Mouse (Mus musculus): ENCODE results near the gene Csn1s1. TPM values are rescaled to one million over a fixed set of nuclear protein-coding genes. Genes with fewer than 3 reads are reported as not detected.

Csn1s1 gene
- polyA plus RNA-seq (2012; rRNA removed), result not detected in 2 replicates

DNA sequence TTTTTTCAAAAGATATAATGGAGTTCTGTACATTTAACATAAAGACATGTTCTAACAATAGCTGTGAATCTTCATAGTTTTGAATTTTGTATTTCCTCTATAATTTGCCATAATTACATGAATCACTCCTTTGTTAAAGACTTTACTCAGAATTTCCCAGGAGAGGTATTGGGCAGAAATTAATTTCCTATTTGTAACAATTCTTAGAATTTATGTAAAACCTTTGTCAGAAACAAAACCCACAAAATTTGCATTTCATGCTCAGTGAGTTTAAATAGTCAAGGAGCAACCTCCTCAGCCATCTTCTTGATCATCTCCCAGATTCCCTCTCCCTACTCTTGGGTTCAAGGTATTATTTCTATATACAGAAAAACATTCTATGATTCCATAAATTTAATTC is at the start of gene Csn1s1:
Gene Csn1s1, plus strand, starts transcription at position 301 of the 400 bp plus-strand sequence.
- DNase-seq (ENCODE audit: low spot score), result no peak

DNA sequence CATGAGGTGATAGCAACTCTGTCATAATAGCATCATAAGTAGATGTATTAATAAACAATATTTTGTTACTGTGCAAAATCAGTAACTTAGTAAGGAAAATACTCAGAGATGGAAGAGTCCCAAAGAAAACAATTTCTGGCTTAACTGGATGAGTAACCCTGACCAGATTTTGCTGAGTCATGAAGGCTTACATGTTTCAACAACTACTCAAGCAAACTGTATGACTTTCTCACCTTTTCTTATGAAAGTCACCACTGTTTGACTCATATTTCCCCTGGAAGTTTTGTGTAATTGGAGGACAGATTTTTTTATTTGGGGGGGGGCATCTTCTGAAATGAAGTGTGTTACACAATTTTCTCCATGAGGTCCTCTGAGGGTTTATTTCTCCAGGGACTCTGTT is 43.3 kb upstream of the Csn1s1 start:
- no peak for DNase-seq (ENCODE audit: low spot score)

DNA sequence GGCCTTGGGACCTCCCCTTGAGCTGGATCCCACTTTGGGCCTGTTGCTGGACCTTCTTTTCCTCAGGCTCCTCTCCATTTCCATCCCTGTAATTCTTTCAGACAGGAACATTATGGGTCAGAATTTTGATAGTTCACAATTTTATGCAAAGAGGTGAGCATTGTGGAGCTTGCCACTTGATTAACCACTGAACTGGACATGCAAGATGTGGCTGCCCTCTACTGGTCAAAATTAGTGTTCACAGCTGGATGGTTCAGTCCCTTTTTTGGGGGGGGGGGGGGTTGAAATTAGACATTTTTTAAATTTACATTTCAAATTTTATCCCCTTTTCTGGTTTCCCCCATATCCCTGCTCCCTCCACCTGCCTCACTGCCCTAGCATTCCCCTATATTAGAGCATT is 23.2 kb upstream of the Csn1s1 start:
- DNase-seq (ENCODE audit: low spot score), result no peak

DNA sequence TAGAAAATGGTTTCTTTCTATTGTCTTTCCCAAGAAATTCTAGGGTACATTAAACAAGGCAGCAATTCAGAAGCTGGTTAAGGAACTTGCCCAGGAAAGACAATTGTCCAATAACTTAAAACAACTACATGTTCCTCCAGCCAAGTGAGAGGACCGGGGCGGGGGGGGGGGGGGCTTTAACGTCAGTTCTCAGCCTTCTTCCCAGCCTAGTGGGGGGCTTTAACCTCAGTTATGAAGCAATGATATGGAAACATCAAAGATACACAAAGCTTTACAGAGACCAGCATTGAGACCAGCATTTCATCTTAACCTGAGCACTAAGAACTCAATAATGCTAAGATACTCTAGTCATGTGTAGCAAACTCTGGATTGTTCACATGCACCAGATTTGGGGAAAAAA is 33.5 kb downstream of the Csn1s1 start, which contains the start of gene Csn2:
Gene Csn2, minus strand, starts transcription at position 101 of the 400 bp plus-strand sequence.
- DNase-seq (ENCODE audit: low spot score), result no peak

DNA sequence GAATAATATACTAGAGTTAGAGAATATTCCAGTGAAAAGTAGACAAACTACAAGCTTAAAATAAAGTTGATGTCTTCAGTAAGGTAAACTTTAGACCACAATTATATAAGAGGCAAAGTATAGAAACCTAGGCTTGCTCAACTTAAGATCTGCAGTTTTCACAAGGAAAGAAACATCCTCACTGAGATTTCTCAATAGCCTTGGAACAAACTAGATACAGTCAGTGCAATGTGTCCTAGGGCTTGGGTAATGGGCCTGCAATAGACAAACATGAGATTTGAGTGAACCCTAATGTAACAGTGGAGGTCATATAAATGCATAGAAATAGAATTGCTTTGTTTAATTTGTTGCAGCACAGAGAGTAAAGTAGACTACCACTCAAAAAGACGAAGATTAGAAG is 39.9 kb downstream of the Csn1s1 start:
- no peak for DNase-seq (ENCODE audit: low spot score)

Other genes starting within 250 kb of the Csn1s1 start
- gene Ugt2b38, start 242.0 kb upstream of the Csn1s1 start, polyA plus RNA-seq (2012; rRNA removed), result not detected in 2 replicates
- gene Ugt2a2, start 183.9 kb upstream of the Csn1s1 start, polyA plus RNA-seq (2012; rRNA removed), result 0.01 TPM in 1 of 2 replicates, not detected in the other
- gene Gm43638, start 179.4 kb upstream of the Csn1s1 start, polyA plus RNA-seq (2012; rRNA removed), result not detected in 2 replicates
- gene Ugt2a1, start 175.3 kb upstream of the Csn1s1 start, polyA plus RNA-seq (2012; rRNA removed), result not detected in 2 replicates
- 0.25 and 0.33 TPM in 2 replicates for gene Sult1b1, start 128.0 kb upstream of the Csn1s1 start, polyA plus RNA-seq (2012; rRNA removed)
- 0.04 TPM in 1 of 2 replicates, not detected in the other for gene Sult1d1, start 97.2 kb upstream of the Csn1s1 start, polyA plus RNA-seq (2012; rRNA removed)
- 4.1 and 8.0 TPM in 2 replicates for gene Sult1e1, start 74.6 kb upstream of the Csn1s1 start, polyA plus RNA-seq (2012; rRNA removed)
- gene Csn2, start 33.4 kb downstream of the Csn1s1 start, polyA plus RNA-seq (2012; rRNA removed), result not detected in 2 replicates
- not detected in 2 replicates for gene Csn1s2a, start 108.4 kb downstream of the Csn1s1 start, polyA plus RNA-seq (2012; rRNA removed)
- gene Csn1s2b, start 141.9 kb downstream of the Csn1s1 start, polyA plus RNA-seq (2012; rRNA removed), result not detected in 2 replicates
- not detected in 2 replicates for gene Prr27, start 159.5 kb downstream of the Csn1s1 start, polyA plus RNA-seq (2012; rRNA removed)
- 0.10 TPM in 1 of 2 replicates, not detected in the other for gene Odam, start 218.8 kb downstream of the Csn1s1 start, polyA plus RNA-seq (2012; rRNA removed)